Mouse (Mus musculus): ENCODE measurements around the gene Tgfbr3.

DNA sequence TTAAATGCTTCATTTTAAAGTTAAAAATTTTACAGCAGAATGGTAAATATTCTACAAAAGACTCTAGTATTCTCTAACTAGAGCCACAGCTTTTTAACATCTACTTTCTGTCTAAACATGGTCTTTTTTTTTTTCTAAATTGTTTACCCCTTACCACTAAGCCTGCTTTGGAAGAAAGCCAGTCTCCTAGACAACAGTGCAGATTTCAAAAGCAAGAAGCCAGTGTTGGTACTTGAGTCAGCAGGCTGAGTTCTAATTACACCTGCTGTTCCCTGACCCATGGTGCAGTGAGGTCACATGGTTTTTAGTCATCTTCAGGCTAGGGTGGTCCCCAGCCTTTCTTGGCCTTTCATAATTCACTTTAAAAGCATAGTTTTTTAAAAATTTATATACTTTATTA, 115.2 kb downstream of the Tgfbr3 start:
- TF ChIP-seq CTCF (IDR thresholded peaks at IDR 0.05; ENCODE audit: extremely low read depth, insufficient read depth, low read length) (no peak), POLR2A (IDR thresholded peaks at IDR 0.05; ENCODE audit: extremely low read depth, insufficient read depth, low read length) (no peak)
